Mouse (Mus musculus) limb, embryonic 14.5 days (tissue): Measurements from ENCODE around the gene Hdac9. TPM values are rescaled to one million over a fixed set of nuclear protein-coding genes. Genes with fewer than 3 reads are reported as not detected.
A peak's percentile ranks its signal among the peaks of the same experiment; 100 is the strongest.

Experiments
- ATAC-seq: fragments of 200-750 bp; cut with Nextera tagmentation; 2 replicates; pipeline ENCODE4 v1.8.0; 2017; ENCODE audit warnings: low read depth, moderate number of reproducible peaks, moderate TSS enrichment; ENCODE audit not compliant: low FRiP score
- DNase-seq: peaks from one replicate; pipeline ENCODE4 v3.0.0-alpha.2; 2015; ENCODE audit warnings: low spot score
- H3K27ac ChIP-seq: fragments of 300-500 bp; sonication (generic); replicated peaks from 2 replicates; pipeline ENCODE4 v1.5.1; 2014; ENCODE audit warnings: low read depth, mild to moderate bottlenecking, low read length, moderate library complexity, mixed read lengths
- H3K27me3 ChIP-seq: fragments of 300-500 bp; sonication (generic); 2 replicates; pipeline ENCODE4 v1.6.1; 2014; ENCODE audit warnings: low read length, mixed read lengths; ENCODE audit not compliant: control insufficient read depth, insufficient read depth
- H3K36me3 ChIP-seq: fragments of 300-500 bp; sonication (generic); 2 replicates; pipeline ENCODE4 v1.6.1; 2014; ENCODE audit warnings: mild to moderate bottlenecking, low read length, moderate library complexity, mixed read lengths; ENCODE audit not compliant: control insufficient read depth, insufficient read depth
- H3K4me1 ChIP-seq: fragments of 300-500 bp; sonication (generic); 2 replicates; pipeline ENCODE4 v1.6.1; 2014; ENCODE audit warnings: antibody characterized with exemption, low read length, mixed read lengths; ENCODE audit not compliant: control insufficient read depth, insufficient read depth
- H3K4me2 ChIP-seq: fragments of 300-500 bp; sonication (generic); replicated peaks from 2 replicates; pipeline ENCODE4 v1.6.1; 2014; ENCODE audit warnings: low read depth, mild to moderate bottlenecking, low read length, moderate library complexity; ENCODE audit not compliant: severe bottlenecking
- H3K4me3 ChIP-seq: fragments of 300-500 bp; sonication (generic); replicated peaks from 2 replicates; pipeline ENCODE4 v1.5.1; 2014; ENCODE audit warnings: low read length
- H3K9ac ChIP-seq: fragments of 300-500 bp; sonication (generic); 2 replicates; pipeline ENCODE4 v1.6.1; 2014; ENCODE audit warnings: mild to moderate bottlenecking, low read depth, low read length, moderate library complexity; ENCODE audit not compliant: severe bottlenecking
- H3K9me3 ChIP-seq: fragments of 300-500 bp; sonication (generic); 2 replicates; pipeline ENCODE4 v1.6.1; 2016; ENCODE audit warnings: low read length; ENCODE audit not compliant: control insufficient read depth
- POLR2A ChIP-seq: fragments of 200-500 bp; IDR thresholded peaks from 2 replicates; pipeline ENCODE4 v1.8.0; 2012; ENCODE audit warnings: inconsistent platforms, mild to moderate bottlenecking, moderate library complexity, borderline replicate concordance; ENCODE audit not compliant: insufficient read depth, insufficient read length; ENCODE audit errors: extremely low read depth
- WGBS: fragments of 180-500 bp; shearing (Covaris S2); extraction: QIAGEN DNeasy Blood & Tissue Kit; methylation state at CpG from one replicate; pipeline ENCODE4 v1.1.7; 2014; 5-methylcytosine and 5-hydroxymethylcytosine counted together
- polyA plus RNA-seq, 2 experiments: library from polyadenylated mRNA; depleted of rRNA in 1 of 2; stranded (reverse) in 1 of 2; unstranded in 1 of 2; fragments of >200 nt; fragmentation: Nextera tagmentation in 1 of 2; extraction: Ambion mirVana in 1 of 2; gene quantifications; 2 replicates each; pipeline versions ENCODE4 v1.2.1 to v1.2.3; 2012 to 2014

The Hdac9 gene
- polyA plus RNA-seq, 2 experiments, result 7.8 to 9.7 TPM

- ATAC-seq (no peak), DNase-seq (no peak)
- Histone ChIP-seq H3K27ac (no peak overlapping the region), H3K4me2 (no peak overlapping the region), H3K27me3 (no peaks in the 10 kb centered on the region), H3K9ac (no peak overlapping the region), H3K4me3 (no peak overlapping the region), H3K4me1 (no peaks in the 10 kb centered on the region), H3K9me3 (no peaks in the 10 kb centered on the region), H3K36me3 (no peaks in the 10 kb centered on the region)
- 62% methylated on average over 3 of the region's 3 CpGs for WGBS
- no peak for TF ChIP-seq POLR2A
Observed at GRCm38 (mm10) chr12:34305453-34305852, 611.4 kb downstream of the Hdac9 start.

GRCm38 (mm10) chr12:34292346-34292745 lies 624.5 kb downstream of the Hdac9 start:
- H3K9me3 ChIP-seq, result no peaks in the 10 kb centered on the region
- H3K27me3 ChIP-seq, result no peaks in the 10 kb centered on the region
- H3K4me1 ChIP-seq, result peaks cover 3% of the 10 kb centered on the region
- DNase-seq, result peak; percentile 36
- no peak overlapping the region for H3K27ac ChIP-seq
- TF ChIP-seq POLR2A, result no peak
- no peak overlapping the region for H3K9ac ChIP-seq
- no peak for ATAC-seq
- WGBS, result 54% methylated on average over 7 of the region's 7 CpGs
- no peak overlapping the region for H3K4me2 ChIP-seq
- no peaks in the 10 kb centered on the region for H3K36me3 ChIP-seq
- H3K4me3 ChIP-seq, result no peak overlapping the region

- Histone ChIP-seq H3K36me3 (no peaks in the 10 kb centered on the region), H3K9me3 (no peaks in the 10 kb centered on the region), H3K27ac (no peak overlapping the region), H3K4me2 (no peak overlapping the region), H3K27me3 (no peaks in the 10 kb centered on the region), H3K9ac (no peak overlapping the region), H3K4me3 (no peak overlapping the region), H3K4me1 (peaks cover 5% of the 10 kb centered on the region)
- 76% methylated on average over 2 of the region's 2 CpGs for WGBS
- ATAC-seq (no peak), DNase-seq (no peak)
- no peak for TF ChIP-seq POLR2A
Observed at GRCm38 (mm10) chr12:34287218-34287617, 629.7 kb downstream of the Hdac9 start.

- Histone ChIP-seq H3K27me3 (no peaks in the 10 kb centered on the region), H3K4me3 (no peak overlapping the region), H3K9ac (no peak overlapping the region), H3K4me2 (no peak overlapping the region), H3K9me3 (no peaks in the 10 kb centered on the region), H3K4me1 (peaks cover 5% of the 10 kb centered on the region), H3K36me3 (no peaks in the 10 kb centered on the region), H3K27ac (no peak overlapping the region)
- DNase-seq, result no peak
- no peak for ATAC-seq
- TF ChIP-seq POLR2A, result no peak
Observed at GRCm38 (mm10) chr12:34284888-34285287, 632.0 kb downstream of the Hdac9 start.

GRCm38 (mm10) chr12:34284396-34284795 lies 632.5 kb downstream of the Hdac9 start:
- H3K9ac ChIP-seq, result no peak overlapping the region
- no peak overlapping the region for H3K4me3 ChIP-seq
- peaks cover 5% of the 10 kb centered on the region for H3K4me1 ChIP-seq
- no peaks in the 10 kb centered on the region for H3K9me3 ChIP-seq
- TF ChIP-seq POLR2A, result no peak
- no peak for DNase-seq
- H3K27ac ChIP-seq, result no peak overlapping the region
- H3K36me3 ChIP-seq, result no peaks in the 10 kb centered on the region
- H3K27me3 ChIP-seq, result no peaks in the 10 kb centered on the region
- H3K4me2 ChIP-seq, result no peak overlapping the region
- no peak for ATAC-seq
- 83% methylated on average over 3 of the region's 3 CpGs for WGBS

- Histone ChIP-seq H3K9ac (no peak overlapping the region), H3K4me3 (no peak overlapping the region), H3K4me2 (no peak overlapping the region), H3K36me3 (no peaks in the 10 kb centered on the region), H3K9me3 (no peaks in the 10 kb centered on the region), H3K27ac (no peak overlapping the region), H3K4me1 (0 out of 2 replicates have a peak, but pooled peaks cover 4% of the 10 kb centered on the region), H3K27me3 (no peaks in the 10 kb centered on the region)
- DNase-seq, result peak; percentile 78
- WGBS, result 37% methylated on average over 12 of the region's 12 CpGs
- peak; percentile 64 for ATAC-seq
- no peak for TF ChIP-seq POLR2A
Observed at GRCm38 (mm10) chr12:34278822-34279221, 638.1 kb downstream of the Hdac9 start.
